Mouse (Mus musculus) bone marrow macrophage, adult 2 months (primary cell): ENCODE measurements around the gene Smim6.

Experiments
- CTCF ChIP-seq: IDR thresholded peaks from 2 replicates; pipeline ENCODE4 v1.5.1; 2012; ENCODE audit warnings: low read depth, mild to moderate bottlenecking, low read length, moderate library complexity
- POLR2A ChIP-seq: IDR thresholded peaks from 2 replicates; pipeline ENCODE4 v1.6.1; 2012; ENCODE audit warnings: mild to moderate bottlenecking, low read depth, low read length, borderline replicate concordance

GRCm38 (mm10) chr11:115945247-115945646 lies 33.4 kb downstream of the Smim6 start:
- TF ChIP-seq CTCF (no peak), POLR2A (no peak)
